Mouse (Mus musculus) hindbrain, embryonic 16.5 days (tissue): ENCODE measurements around the gene Ankrd45. TPM values are rescaled to one million over a fixed set of nuclear protein-coding genes. Genes with fewer than 3 reads are reported as not detected.

Experiments used
- ATAC-seq: fragments of 200-750 bp; cut with Nextera tagmentation; 2 replicates; pipeline ENCODE4 v1.8.0; 2017; ENCODE audit warnings: moderate TSS enrichment, moderate library complexity
- H3K27ac ChIP-seq: fragments of 300-500 bp; sonication (generic); 2 replicates; pipeline ENCODE4 v1.5.1; 2014; ENCODE audit warnings: low read depth, mild to moderate bottlenecking, control low read depth, low read length, moderate library complexity
- H3K27me3 ChIP-seq: fragments of 300-500 bp; sonication (generic); replicated peaks from 2 replicates; pipeline ENCODE4 v1.6.1; 2014; ENCODE audit warnings: low read length; ENCODE audit not compliant: control insufficient read depth, insufficient read depth
- H3K36me3 ChIP-seq: fragments of 300-500 bp; sonication (generic); 2 replicates; pipeline ENCODE4 v1.6.1; 2014; ENCODE audit warnings: mild to moderate bottlenecking, low read length, moderate library complexity, mixed read lengths; ENCODE audit not compliant: control insufficient read depth, insufficient read depth
- H3K4me1 ChIP-seq: fragments of 300-500 bp; sonication (generic); 2 replicates; pipeline ENCODE4 v1.6.1; 2014; ENCODE audit warnings: low read depth, low read length; ENCODE audit not compliant: control insufficient read depth, insufficient read depth
- H3K4me2 ChIP-seq: fragments of 300-500 bp; sonication (generic); 2 replicates; pipeline ENCODE4 v1.6.1; 2014; ENCODE audit warnings: mild to moderate bottlenecking, low read length, control low read depth, moderate library complexity
- H3K4me3 ChIP-seq: fragments of 300-500 bp; sonication (generic); 2 replicates; pipeline ENCODE4 v1.5.1; 2014; ENCODE audit warnings: mild to moderate bottlenecking, low read length, control low read depth, moderate library complexity
- H3K9ac ChIP-seq: fragments of 300-500 bp; sonication (generic); 2 replicates; pipeline ENCODE4 v1.6.1; 2014; ENCODE audit warnings: low read depth, mild to moderate bottlenecking, control low read depth, low read length, moderate library complexity
- H3K9me3 ChIP-seq: fragments of 300-500 bp; sonication (generic); 2 replicates; pipeline ENCODE4 v1.6.1; 2014; ENCODE audit warnings: mild to moderate bottlenecking, low read length, moderate library complexity; ENCODE audit not compliant: control insufficient read depth
- WGBS: fragments of 180-500 bp; shearing (Covaris S2); extraction: QIAGEN DNeasy Blood & Tissue Kit; methylation state at CpG from one replicate; pipeline ENCODE4 v1.1.7; 2014; 5-methylcytosine and 5-hydroxymethylcytosine counted together
- polyA plus RNA-seq: library from polyadenylated mRNA; unstranded; fragments of >200 nt; fragmentation: Nextera tagmentation; extraction: Ambion mirVana; gene quantifications from 2 replicates; pipeline ENCODE4 v1.2.1, GENCODE M21; 2015

The Ankrd45 gene
- polyA plus RNA-seq, 1 experiment from 2014 or later = 32.0 TPM

GRCm38 (mm10) chr1:161214465-161214864 is 72.0 kb downstream of the Ankrd45 start:
- Histone ChIP-seq H3K4me2 (no peak overlapping the region), H3K9ac (no peak overlapping the region), H3K36me3 (no peaks in the 10 kb centered on the region), H3K4me1 (no peaks in the 10 kb centered on the region), H3K9me3 (no peaks in the 10 kb centered on the region), H3K4me3 (no peak overlapping the region), H3K27me3 (no peaks in the 10 kb centered on the region), H3K27ac (no peak overlapping the region)
- ATAC-seq = no peak
- 39% methylated on average over 4 of the region's 4 CpGs for WGBS

GRCm38 (mm10) chr1:161219816-161220215 is 77.3 kb downstream of the Ankrd45 start:
- Histone ChIP-seq H3K27ac (no peak overlapping the region), H3K27me3 (no peaks in the 10 kb centered on the region), H3K9ac (no peak overlapping the region), H3K4me2 (no peak overlapping the region), H3K9me3 (no peaks in the 10 kb centered on the region), H3K4me3 (no peak overlapping the region), H3K4me1 (no peaks in the 10 kb centered on the region), H3K36me3 (no peaks in the 10 kb centered on the region)
- ATAC-seq = peak; percentile 58; the same call in 1 of the 2 replicates
- WGBS = 63% methylated on average over 3 of the region's 3 CpGs

Other genes with a start within 250 kb of the Ankrd45 start
- gene Rc3h1, start 236.3 kb upstream of the Ankrd45 start, polyA plus RNA-seq = 5.0 and 6.0 TPM in 2 replicates
- gene Serpinc1, start 164.1 kb upstream of the Ankrd45 start, polyA plus RNA-seq = 2.7 and 3.1 TPM in 2 replicates
- gene Zbtb37, start 107.8 kb upstream of the Ankrd45 start, polyA plus RNA-seq = 9.6 and 11.8 TPM in 2 replicates
- 28.5 and 29.0 TPM in 2 replicates for gene Dars2, start 72.0 kb upstream of the Ankrd45 start, polyA plus RNA-seq
- 10.4 and 11.7 TPM in 2 replicates for gene Cenpl, start 72.0 kb upstream of the Ankrd45 start, polyA plus RNA-seq
- gene Klhl20, start 11.2 kb upstream of the Ankrd45 start, polyA plus RNA-seq = 17.2 and 21.1 TPM in 2 replicates
- 0.87 and 1.1 TPM in 2 replicates for gene Tex50, start 16.6 kb downstream of the Ankrd45 start, polyA plus RNA-seq
- 182 and 208 TPM in 2 replicates for gene Prdx6, start 108.5 kb downstream of the Ankrd45 start, polyA plus RNA-seq